Mouse (Mus musculus) forebrain, embryonic 11.5 days (tissue): ENCODE data around the gene a. TPM values are rescaled to one million over a fixed set of nuclear protein-coding genes. Genes with fewer than 3 reads are reported as not detected.
A peak's percentile ranks its signal among the peaks of the same experiment; 100 is the strongest.
"Not testable (repeated sequence)": the region's sequence is repeated elsewhere in the genome, so short reads cannot be mapped to it uniquely, and the experiment has no call there.

ENCODE experiments used
- ATAC-seq: fragments of 200-750 bp; cut with Nextera tagmentation; replicated peaks from 2 replicates; pipeline ENCODE4 v1.8.0; 2017; ENCODE audit warnings: moderate TSS enrichment; ENCODE audit not compliant: low FRiP score
- DNase-seq: peaks from one replicate; pipeline ENCODE4 v3.0.0-alpha.2; 2017; ENCODE audit warnings: low spot score
- H3K27ac ChIP-seq: fragments of 300-500 bp; sonication (generic); 2 replicates; pipeline ENCODE4 v1.5.1; 2014; ENCODE audit warnings: low read depth, low read length
- H3K27me3 ChIP-seq: fragments of 300-500 bp; sonication (generic); 2 replicates; pipeline ENCODE4 v1.6.1; 2014; ENCODE audit warnings: mild to moderate bottlenecking, low read length, mixed read lengths; ENCODE audit not compliant: control insufficient read depth, insufficient read depth
- H3K36me3 ChIP-seq: fragments of 300-500 bp; sonication (generic); 2 replicates; pipeline ENCODE4 v1.6.1; 2014; ENCODE audit warnings: mild to moderate bottlenecking, low read length, moderate library complexity, mixed read lengths; ENCODE audit not compliant: control insufficient read depth, insufficient read depth
- H3K4me1 ChIP-seq: fragments of 300-500 bp; sonication (generic); replicated peaks from 2 replicates; pipeline ENCODE4 v1.6.1; 2014; ENCODE audit warnings: low read length, mixed read lengths; ENCODE audit not compliant: control insufficient read depth, insufficient read depth
- H3K4me2 ChIP-seq: fragments of 300-500 bp; sonication (generic); 2 replicates; pipeline ENCODE4 v1.6.1; 2014; ENCODE audit warnings: low read depth, mild to moderate bottlenecking, low read length, moderate library complexity, mixed read lengths; ENCODE audit not compliant: severe bottlenecking
- H3K4me3 ChIP-seq: fragments of 300-500 bp; sonication (generic); 2 replicates; pipeline ENCODE4 v1.5.1; 2014; ENCODE audit warnings: low read depth, low read length
- H3K9ac ChIP-seq: fragments of 300-500 bp; sonication (generic); 2 replicates; pipeline ENCODE4 v1.6.1; 2014; ENCODE audit warnings: low read length
- H3K9me3 ChIP-seq: fragments of 300-500 bp; sonication (generic); 2 replicates; pipeline ENCODE4 v1.6.1; 2016; ENCODE audit warnings: low read length, mixed read lengths; ENCODE audit not compliant: control insufficient read depth
- WGBS: fragments of 180-500 bp; shearing (Covaris S2); extraction: QIAGEN DNeasy Blood & Tissue Kit; methylation state at CpG from one replicate; pipeline ENCODE4 v1.1.7; 2014; 5-methylcytosine and 5-hydroxymethylcytosine counted together
- polyA plus RNA-seq: library from polyadenylated mRNA; unstranded; fragments of >200 nt; fragmentation: Nextera tagmentation; extraction: Ambion mirVana; gene quantifications from 2 replicates; pipeline ENCODE4 v1.2.1, GENCODE M21; 2014

Gene a
- polyA plus RNA-seq, 1 experiment from 2014 or later: 0.69 TPM

DNA sequence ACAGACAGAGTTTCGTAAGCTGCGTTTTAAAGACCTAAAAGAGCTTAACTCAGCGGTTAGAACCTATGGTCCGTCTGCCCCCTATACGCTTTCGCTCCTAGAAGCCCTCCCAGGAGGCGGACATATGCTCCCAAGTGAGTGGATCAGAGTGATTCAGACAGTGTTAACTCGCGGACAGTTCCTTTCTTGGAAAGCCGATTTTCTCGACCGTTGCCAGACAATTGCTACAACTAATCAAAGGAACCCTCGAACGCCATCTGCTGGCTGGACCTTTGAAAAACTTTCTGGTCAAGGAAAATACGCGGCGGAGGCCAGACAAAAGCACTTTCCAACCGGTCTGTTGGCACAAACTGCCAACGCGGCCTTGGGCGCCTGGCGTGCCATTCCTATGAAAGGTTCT is 228.5 kb downstream of the a start:
- H3K9ac ChIP-seq: peak overlapping the region; percentile 77
- WGBS: under 1% methylated on average over 22 of the region's 22 CpGs
- 0 out of 2 replicates have a peak, but pooled peaks cover 2% of the 10 kb centered on the region for H3K4me1 ChIP-seq
- H3K4me2 ChIP-seq: peak overlapping the region; percentile 88
- ATAC-seq (peak; percentile 82), DNase-seq (peak; percentile 94)
- H3K9me3 ChIP-seq: no peaks in the 10 kb centered on the region
- no peaks in the 10 kb centered on the region for H3K27me3 ChIP-seq
- peak overlapping the region; percentile 39 for H3K4me3 ChIP-seq
- H3K36me3 ChIP-seq: no peaks in the 10 kb centered on the region
- H3K27ac ChIP-seq: peak overlapping the region; percentile 88

DNA sequence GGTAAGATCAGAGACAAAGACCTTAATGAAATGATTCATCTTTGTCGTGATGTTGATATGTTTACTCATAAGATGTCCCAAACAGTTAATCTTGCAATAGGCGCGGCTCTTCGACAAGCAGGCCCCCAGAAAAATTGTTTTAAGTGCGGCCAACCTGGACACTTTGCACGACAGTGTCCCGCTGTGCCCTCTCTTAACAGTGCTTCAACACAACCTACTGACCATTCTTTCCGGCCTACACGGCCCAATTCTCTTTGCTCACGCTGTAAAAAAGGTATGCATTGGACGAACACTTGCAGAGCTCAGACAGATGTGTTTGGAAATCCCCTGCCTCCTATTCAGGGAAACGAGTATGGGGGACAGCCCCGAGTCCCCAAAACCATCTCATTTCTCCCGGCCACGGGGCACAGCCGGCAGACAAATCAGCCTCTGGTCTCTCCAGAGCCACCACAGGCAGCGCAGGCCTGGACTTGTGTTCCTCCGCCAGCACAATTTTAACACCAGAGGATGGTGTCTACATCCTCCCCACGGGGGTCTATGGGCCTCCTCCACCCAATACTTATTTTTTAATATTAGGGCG is 229.1 kb downstream of the a start:
- Histone ChIP-seq H3K4me2 (peak overlapping the region; percentile 88; the same call in 1 of the 2 replicates), H3K27ac (peak overlapping the region; percentile 1; the same call in 1 of the 2 replicates), H3K9ac (peak overlapping the region; percentile 25)
- H3K9me3 ChIP-seq, ATAC-seq, H3K4me1 ChIP-seq, H3K27me3 ChIP-seq, H3K36me3 ChIP-seq, H3K4me3 ChIP-seq: not testable (repeated sequence)
- DNase-seq: peak; percentile 57
- WGBS: 13% methylated on average over 20 of the region's 20 CpGs

- 80% methylated on average over 7 of the region's 7 CpGs for WGBS
Measured at GRCm38 (mm10) chr2:155030831-155031230, 239.6 kb downstream of the a start.

DNA sequence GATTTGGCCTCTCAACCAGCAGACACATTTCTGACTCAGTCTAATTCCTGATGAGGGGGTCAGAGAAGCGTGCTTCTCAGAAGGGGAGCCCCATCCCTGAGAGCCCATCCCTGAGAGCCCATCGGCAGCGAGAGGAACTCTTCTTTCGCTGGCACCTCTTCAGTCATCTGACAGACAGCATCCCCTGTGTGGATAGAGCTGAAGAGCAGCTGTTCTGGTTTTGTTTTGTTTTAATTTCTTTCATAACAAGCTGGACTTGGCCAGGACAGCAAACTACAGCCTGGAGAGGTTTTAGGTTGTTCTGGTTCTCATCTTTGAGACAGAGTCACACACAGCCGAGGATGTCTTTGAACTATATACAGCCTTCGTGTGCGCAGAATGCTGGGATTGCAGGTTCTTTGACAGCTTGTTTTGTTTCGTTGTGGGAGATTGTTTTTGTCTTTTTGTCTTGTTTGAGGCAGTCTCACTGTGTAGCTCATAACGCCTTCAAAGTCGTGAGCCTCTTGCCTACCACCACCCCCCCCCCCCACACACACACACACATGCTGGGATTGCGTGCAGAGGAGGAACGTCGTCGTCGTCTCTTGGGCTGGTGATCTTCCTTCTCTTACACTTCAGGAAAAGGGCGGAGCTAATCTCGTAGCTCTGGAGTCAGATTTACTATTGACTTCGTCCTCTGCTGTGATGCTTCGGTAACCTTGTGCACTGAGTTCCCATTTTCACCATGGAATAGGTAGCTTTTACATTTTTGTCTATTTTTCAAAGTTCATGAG is 241.9 kb downstream of the a start:
- DNase-seq (no peak), ATAC-seq (no peak)
- 48% methylated on average over 19 of the region's 19 CpGs for WGBS
- Histone ChIP-seq H3K9me3 (no peaks in the 10 kb centered on the region), H3K27ac (no peak overlapping the region), H3K4me3 (no peak overlapping the region), H3K4me1 (no peaks in the 10 kb centered on the region), H3K36me3 (no peaks in the 10 kb centered on the region), H3K9ac (no peak overlapping the region), H3K4me2 (no peak overlapping the region), H3K27me3 (no peaks in the 10 kb centered on the region)

More at GRCm38 (mm10) chr2:155030831-155031230, 239.6 kb downstream of the a start:
- no peaks in the 10 kb centered on the region for H3K27me3 ChIP-seq
- no peak overlapping the region for H3K4me2 ChIP-seq
- H3K4me1 ChIP-seq: no peaks in the 10 kb centered on the region
- DNase-seq (no peak), ATAC-seq (no peak)
- H3K27ac ChIP-seq: no peak overlapping the region
- H3K36me3 ChIP-seq: no peaks in the 10 kb centered on the region
- no peak overlapping the region for H3K4me3 ChIP-seq
- H3K9me3 ChIP-seq: no peaks in the 10 kb centered on the region
- H3K9ac ChIP-seq: no peak overlapping the region

DNA sequence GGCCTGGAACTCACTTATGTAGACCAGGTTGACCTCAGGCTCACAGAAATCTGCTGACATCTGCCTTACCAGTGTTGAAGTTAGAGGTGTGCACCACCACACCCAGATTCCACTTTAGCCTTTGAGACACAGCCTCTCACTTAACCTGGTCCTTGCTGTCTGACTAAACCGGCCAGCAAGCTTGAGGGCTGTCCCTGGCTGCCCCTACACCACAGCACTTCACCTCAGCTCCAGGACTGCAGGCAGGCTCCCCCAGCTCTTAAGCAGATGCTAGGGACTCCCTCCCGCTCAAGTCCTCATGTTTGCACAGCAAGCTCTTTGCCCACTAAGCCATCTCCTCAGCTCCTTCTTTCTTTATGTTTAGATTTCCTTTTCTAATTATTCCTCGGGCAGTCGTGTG is 248.8 kb downstream of the a start:
- Histone ChIP-seq H3K4me2 (no peak overlapping the region), H3K9me3 (no peaks in the 10 kb centered on the region), H3K27me3 (no peaks in the 10 kb centered on the region), H3K27ac (no peak overlapping the region), H3K4me1 (no peaks in the 10 kb centered on the region), H3K4me3 (no peak overlapping the region), H3K36me3 (no peaks in the 10 kb centered on the region), H3K9ac (no peak overlapping the region)
- DNase-seq (no peak), ATAC-seq (no peak)
- 79% methylated on average over 4 of the region's 4 CpGs for WGBS

DNA sequence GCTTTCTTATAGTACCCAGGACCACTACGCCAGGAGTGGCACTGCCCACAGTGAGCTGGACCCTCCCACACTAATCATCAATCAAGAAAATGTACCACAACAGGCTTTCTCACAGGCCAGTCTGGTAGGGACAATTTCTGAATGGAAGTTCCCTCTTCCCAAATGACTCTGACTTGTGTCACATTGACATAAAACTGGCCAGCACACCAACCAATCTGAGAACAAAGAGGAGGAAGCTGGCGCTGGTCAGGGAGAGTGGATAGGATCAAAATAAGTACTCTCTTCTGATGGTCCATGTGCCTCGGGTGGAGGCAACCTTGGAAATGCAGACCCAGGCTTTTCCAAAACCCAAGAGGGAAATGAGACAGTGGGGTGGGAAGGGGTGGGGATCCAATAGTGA is 253.3 kb downstream of the a start:
- H3K27me3 ChIP-seq: no peaks in the 10 kb centered on the region
- H3K4me1 ChIP-seq: no peaks in the 10 kb centered on the region
- 78% methylated on average over 3 of the region's 3 CpGs for WGBS
- H3K9me3 ChIP-seq: no peaks in the 10 kb centered on the region
- DNase-seq (no peak), ATAC-seq (no peak)
- H3K9ac ChIP-seq: no peak overlapping the region
- no peaks in the 10 kb centered on the region for H3K36me3 ChIP-seq
- no peak overlapping the region for H3K4me3 ChIP-seq
- H3K4me2 ChIP-seq: no peak overlapping the region
- no peak overlapping the region for H3K27ac ChIP-seq

GRCm38 (mm10) chr2:155045075-155045474 is 253.9 kb downstream of the a start:
- WGBS: 75% methylated on average over 3 of the region's 3 CpGs
- Histone ChIP-seq H3K4me1 (no peaks in the 10 kb centered on the region), H3K9ac (no peak overlapping the region), H3K4me2 (no peak overlapping the region), H3K27me3 (no peaks in the 10 kb centered on the region), H3K36me3 (no peaks in the 10 kb centered on the region), H3K9me3 (no peaks in the 10 kb centered on the region), H3K27ac (no peak overlapping the region), H3K4me3 (no peak overlapping the region)
- DNase-seq (no peak), ATAC-seq (no peak)

- Histone ChIP-seq H3K4me3 (no peak overlapping the region), H3K9me3 (no peaks in the 10 kb centered on the region), H3K9ac (no peak overlapping the region), H3K4me1 (0 out of 2 replicates have a peak, but pooled peaks cover 3% of the 10 kb centered on the region), H3K27ac (no peak overlapping the region), H3K4me2 (no peak overlapping the region), H3K27me3 (no peaks in the 10 kb centered on the region), H3K36me3 (no peaks in the 10 kb centered on the region)
- DNase-seq (no peak), ATAC-seq (no peak)
- WGBS: 89% methylated on average over 2 of the region's 2 CpGs
Measured at GRCm38 (mm10) chr2:155046803-155047202, 255.6 kb downstream of the a start.
